Mouse (Mus musculus): ENCODE measurements around the gene Cacng7.
A peak's percentile ranks its signal among the peaks of the same experiment; 100 is the strongest.

The Cacng7 gene

DNA sequence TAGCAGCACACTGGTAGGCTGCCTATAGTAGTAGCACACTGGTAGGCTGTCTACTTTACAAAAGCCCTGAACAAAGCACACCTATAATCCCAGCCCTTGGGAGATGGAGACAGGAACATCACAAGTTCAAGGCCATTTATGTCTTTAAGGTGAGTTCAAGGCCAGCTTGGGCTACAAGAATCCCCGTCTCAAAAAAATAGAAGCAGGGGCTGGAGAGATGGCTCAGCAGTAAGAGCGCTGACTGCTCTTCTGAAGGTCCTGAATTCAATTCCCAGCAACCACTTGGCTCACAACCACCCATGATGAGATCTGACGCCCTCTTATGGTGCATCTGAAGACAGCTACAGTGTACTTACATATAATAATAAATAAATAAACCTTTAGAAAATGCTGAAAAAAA lies 12.5 kb downstream of the Cacng7 start:
- DNase-seq (ENCODE audit: extremely low read depth, low read depth), result no peak

DNA sequence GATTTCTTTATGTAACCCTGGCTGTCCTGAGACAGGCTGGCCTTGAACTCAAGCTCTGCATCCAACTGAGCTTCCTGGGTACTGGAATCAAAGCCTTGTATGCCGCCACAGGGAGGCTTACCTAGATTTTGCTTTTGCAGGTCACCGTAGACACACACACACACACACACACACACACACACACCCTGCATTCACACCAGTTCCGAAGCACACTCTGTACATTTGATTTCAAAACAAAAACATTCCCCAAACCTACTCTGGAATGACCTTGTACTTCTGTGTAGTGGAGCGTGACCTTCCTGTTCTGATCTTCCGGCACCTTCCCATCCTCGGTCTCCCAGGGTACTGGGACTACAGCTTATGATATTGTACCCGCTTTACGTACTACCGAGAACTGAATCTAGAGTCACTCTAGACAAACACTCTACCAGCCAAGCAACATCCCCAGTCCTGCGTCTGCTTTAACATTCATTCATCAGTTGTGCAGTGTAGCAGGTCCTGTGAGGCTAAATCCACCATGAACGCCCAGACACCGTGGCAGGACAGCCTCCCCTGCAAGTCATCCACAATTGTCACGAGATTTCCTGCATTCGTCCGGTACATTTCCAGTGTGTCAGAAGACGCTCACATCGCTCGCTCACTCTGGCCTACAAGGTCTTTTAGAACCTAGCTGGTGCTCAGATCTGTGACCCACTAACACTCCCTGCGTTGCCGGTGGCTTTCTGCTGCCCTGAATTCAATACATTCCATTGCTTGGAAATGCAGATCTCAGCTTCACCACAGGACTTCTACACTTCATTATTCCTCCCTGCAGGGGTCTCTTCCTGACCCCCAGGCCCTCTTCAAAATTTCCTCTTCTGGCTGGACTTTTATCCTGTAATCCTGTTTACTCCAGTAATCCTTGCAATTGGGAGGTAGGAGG lies 14.9 kb downstream of the Cacng7 start:
- no peak for DNase-seq (ENCODE audit: extremely low read depth, low read depth)

DNA sequence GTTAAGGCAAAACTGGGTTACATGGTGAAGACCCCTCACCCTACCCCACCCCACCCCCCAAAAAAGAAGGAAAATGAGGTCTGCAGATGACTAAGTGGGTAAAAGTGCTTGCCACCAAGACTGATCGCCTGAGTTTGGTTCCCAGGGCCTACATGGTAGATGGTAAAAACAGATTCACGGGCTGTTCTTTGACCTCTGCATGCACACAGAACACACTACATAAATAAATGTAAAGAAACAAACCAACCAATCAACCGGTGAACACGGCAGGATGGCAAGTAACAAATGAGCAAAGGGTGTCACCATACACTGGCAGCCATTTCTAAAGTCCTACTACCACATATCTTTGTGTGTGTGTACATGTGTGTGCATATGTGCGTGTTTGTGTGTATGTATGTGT lies 15.6 kb downstream of the Cacng7 start:
- no peak for DNase-seq (ENCODE audit: extremely low read depth, low read depth)

DNA sequence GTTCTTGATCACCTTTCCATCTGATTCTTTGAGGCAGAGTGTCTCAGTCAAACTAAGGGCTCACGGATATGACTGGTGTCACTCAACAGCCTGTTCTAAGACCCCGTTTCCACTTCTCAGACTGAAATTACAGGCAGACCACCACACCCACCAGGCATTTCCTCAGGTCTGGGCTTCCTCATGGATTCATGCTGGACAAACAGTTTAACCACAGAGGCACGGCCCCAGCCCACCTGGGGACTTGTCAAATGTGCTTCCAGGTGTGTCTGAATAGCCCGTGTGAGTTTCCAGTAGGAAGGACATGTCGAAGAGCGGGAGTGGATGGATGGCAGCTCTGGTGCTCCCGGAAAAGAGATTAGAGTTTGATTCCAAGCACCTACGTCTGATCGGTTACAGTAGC lies 17.0 kb downstream of the Cacng7 start:
- DNase-seq (ENCODE audit: extremely low read depth, low read depth), result no peak

DNA sequence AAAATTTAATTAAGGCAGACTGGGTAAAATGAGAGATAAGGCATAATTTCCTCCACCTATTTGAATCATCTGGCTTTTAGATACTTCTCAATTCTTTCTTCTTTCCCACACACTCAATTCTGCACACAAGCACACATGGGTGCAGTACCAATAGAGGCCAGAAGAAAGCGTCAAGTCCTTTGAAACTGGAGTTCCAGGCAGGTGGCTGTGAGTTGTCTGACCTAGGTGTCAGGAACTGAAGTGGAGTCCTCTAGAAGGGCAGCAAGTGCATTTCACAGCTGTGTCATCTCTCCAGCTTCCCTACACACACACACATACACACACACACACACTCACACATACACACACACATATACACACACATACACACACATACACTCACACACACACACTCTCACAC lies 18.8 kb downstream of the Cacng7 start:
- DNase-seq (ENCODE audit: extremely low read depth, low read depth), result no peak

DNA sequence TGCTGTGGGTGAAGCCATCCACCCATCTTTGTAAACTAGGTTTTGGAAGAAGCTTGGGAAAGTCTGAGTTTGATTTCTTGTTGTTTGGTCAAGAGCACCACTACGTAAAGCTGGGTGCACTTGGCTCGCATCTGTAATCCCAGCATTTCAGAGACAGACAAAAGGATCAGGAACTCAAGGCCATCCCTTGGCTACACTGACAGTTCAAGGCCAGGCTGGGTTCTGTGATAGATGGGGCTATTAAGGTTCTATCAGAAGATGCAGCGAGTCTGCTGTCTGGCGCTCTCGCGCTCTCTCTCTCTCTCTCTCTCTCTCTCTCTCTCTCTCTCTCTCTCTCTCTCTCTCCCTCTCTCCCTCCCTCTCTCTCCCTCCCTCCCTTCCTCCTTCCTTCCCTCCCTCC lies 22.1 kb downstream of the Cacng7 start:
- no peak for DNase-seq (ENCODE audit: extremely low read depth, low read depth)

DNA sequence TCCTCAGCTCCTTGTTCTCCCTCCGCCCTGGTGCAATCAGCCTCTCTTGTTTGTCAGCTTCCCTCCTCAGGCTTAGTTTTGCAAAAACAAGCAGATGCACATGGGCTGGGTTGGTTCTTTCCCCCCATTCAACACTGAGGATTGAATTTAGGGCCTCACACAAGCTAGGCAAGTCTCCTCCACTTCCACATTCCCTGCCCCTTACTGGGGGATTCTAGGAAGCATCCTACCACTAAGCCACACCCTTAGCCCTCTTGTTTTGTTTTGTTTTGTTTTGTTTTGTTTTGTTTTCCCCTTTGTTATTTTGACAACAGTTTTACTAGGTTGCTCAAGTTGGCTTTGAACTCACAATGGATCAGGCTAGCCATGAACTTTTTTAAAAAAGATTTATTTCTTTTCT lies 27.9 kb downstream of the Cacng7 start:
- DNase-seq (ENCODE audit: extremely low read depth, low read depth), result no peak

DNA sequence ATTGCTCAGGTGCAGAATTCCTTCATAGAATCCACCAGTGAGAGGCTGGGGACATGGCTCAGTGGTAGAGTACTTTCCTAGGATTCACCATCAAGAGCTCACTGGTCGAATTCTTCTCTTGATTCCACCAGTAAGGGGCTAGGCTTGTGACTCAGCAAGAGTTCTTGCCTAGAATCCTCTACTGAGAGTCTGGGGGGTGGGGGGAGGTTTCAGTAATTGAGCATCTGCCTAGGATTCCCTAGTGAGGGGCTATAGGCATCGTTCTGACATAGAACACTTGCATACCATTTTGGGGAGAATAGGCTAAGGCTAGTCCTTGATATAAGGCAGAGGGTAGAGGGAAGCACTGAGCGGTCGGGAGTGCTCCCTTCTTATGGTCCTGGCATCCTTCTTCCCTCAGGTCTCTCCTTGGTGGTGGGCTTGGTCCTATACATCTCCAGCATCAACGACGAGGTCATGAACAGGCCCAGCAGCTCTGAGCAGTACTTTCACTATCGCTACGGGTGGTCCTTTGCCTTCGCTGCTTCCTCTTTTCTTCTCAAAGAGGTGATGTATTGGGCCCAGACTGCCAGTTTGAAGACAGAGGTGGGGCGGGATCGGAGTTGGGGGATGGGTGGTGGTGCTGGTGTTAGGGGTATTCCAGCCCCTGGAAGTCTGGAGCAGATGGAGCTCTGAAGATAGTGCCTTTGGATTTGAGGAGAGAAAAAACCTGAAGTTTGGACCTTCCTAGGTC lies 33.0 kb downstream of the Cacng7 start:
- peak; percentile 52 for DNase-seq (ENCODE audit: extremely low read depth, low read depth)

DNA sequence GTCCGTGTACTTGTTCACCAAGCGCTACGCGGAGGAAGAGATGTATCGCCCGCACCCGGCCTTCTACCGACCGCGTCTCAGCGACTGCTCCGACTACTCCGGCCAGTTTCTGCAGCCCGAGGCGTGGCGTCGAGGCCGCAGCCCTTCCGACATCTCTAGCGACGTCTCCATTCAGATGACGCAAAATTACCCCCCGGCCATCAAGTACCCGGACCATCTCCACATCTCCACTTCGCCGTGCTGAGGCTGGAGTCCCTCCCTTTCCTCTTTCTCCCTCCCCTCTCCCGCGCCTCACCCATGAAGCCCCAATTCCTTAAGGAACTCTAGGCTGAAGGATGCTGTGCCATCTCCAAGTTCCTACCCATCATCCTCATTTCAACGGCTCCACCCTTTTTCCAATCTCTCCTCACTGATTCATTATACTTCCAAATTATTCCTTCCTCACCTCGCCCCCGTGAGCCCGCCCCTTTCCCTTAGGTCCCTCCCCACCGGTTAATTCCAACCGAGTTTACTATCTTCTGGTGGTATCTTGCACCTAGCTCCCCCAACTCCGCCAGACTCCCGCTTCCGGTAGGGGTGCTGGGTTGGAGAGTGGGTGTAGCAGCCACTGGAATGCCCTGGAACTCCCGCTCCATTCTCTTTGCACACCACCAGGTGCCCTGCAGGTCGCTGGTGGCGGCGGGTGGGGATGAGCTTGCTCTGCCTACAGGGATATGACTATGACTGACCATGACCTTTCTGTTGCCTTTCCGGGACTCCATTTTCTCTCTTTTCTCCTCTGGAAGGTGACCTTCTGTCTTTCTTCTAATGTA lies 34.2 kb downstream of the Cacng7 start:
- DNase-seq (ENCODE audit: extremely low read depth, low read depth), result no peak

DNA sequence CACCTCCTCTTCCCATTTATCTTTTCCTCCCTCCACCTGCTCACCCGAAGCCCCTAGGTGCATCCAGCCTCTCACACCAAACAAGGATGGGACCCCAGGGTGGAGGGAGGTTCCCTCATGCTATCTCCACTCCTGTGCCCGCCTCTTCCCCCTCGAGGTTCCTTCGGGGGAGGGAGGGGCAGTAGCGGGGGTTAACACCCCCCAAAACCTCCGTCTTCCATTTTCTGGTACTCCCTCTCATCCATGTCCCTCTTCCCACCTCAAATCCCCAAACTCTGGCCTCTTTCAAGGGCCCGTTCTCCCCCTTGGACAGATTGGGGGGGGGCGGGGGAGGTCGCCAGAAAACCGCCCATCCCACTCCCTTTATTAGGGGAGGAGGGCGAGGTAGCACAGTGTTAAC lies 34.8 kb downstream of the Cacng7 start:
- no peak for DNase-seq (ENCODE audit: extremely low read depth, low read depth)

DNA sequence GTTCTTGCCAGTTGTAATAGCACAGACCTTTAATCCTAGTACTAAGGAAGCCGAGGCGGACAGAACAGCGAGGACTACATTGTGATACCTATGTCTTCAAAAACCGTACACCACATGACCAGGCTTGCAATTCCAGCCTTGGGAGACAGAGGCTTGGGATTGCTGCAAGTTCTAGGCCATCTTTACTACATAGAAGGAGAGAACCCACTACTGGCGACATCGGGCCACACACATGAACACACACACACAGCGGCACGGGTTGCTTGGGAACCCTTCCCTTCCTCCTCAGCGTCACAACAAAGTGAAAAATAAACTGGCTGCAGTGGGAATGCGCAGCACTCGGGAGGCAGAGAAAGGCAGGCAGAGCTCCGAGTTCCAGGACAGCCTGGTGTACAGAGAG lies 35.6 kb downstream of the Cacng7 start:
- DNase-seq (ENCODE audit: extremely low read depth, low read depth), result no peak

DNA sequence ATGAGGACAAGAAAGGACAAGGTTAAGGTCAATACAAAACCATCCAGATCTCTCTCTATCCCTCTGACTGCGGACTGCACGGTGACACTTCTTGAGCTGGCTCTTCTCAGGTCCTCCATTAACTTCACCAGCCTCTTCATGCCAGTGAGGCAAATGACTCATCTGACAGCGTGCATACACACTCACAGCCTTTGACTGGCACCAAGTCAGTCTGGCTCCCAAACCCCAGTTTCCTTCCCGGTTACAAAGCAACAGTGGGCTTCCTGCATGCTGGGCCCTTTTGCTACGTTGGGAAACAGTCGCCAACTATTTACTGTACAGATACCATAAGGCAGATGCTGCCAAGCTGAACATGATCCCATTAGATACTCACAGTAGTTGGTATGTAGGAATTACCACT lies 36.4 kb downstream of the Cacng7 start:
- no peak for DNase-seq (ENCODE audit: extremely low read depth, low read depth)

DNA sequence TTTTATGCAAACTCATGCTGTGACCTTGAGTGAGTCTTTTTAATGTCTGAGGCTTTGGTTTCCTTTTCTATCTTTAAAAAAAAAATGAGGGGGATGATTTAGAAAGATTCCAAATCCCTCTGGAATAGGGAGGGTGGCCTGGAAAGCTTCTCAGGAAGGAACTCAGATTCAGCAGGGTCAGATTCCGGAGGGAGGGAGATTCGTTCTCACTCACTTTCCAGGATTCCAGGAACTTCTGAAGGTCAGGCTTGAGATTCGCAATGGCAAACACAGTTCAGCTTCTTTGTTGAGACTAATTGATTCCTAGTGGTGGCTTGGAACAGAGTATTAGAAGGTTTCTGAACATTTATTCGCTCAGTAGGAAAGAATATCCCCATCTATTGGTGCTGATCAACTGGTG lies 37.7 kb downstream of the Cacng7 start:
- no peak for DNase-seq (ENCODE audit: extremely low read depth, low read depth)

DNA sequence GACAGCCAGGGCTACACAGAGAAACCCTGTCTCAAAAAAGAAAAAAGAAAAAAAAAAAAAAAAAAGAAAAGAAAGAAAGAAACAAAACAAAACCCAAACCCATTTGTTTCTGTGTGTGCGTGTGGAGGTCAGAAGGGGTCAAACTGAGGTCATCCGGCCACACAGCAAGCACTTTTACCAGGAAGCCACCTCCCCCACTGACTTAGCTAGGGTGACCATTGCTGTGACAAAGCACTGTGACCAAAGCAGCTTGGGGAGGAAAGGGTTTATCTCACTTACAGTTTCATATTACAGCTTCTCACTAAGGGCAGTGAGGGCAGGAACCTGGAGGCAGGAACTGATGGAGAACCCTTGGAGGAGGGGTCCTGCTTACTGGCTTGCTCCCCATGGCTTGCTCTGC lies 39.6 kb downstream of the Cacng7 start:
- DNase-seq (ENCODE audit: extremely low read depth, low read depth), result no peak

DNA sequence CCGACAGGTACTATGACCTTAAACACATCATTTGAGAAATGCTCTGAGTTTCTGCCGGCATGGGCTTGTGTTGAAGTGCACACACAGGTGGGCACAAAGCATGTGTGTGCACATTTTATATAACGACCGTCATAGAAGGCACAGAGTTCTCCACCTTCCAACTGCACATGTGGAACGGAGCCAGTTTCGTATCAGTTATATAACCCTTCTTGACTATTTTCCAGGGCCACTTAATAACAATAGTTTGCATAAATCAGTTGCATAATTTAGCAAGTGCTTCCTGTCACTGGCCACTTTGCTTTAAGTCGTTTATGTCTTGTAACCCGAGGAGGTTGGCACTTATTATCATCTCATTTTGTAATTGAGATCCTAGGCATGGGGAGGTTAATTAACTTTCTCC lies 41.0 kb downstream of the Cacng7 start:
- no peak for DNase-seq (ENCODE audit: extremely low read depth, low read depth)

DNA sequence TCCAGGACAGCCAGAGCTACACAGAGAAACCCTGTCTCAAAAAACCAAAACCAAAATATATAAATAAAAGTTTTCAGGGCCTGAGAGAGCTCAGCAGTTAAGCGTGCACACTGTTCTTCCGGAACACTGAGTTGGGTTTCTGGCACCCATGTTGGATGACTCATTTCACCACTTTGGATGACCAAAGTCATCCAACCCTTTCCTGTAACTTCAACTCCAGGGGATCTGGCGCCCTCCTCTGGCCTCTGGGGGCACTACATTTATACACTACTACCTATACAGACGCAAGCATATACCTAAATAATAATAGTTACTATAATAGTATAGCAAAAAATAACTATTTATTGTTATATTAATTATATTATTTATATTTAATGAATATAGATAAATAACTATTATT lies 44.1 kb downstream of the Cacng7 start:
- DNase-seq (ENCODE audit: extremely low read depth, low read depth), result peak; percentile 37

DNA sequence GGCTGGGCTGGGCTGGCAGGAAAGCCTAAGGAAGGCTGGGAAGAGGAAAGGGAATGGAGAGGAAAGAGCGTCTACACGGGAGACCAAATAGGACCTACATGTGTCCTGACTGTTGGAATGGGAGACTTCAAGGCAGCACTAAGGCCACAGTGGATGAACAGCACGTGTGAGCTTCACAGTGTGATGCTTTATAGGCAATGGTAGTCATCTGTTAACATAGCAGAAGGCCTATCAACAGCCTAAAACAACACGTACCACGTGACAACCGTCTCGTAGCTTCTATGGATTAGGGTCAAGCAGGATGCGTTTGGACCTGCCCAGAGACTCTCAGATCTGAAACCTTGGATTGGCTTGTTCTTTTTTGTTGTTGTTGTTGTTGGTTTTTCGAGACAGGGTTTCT lies 49.4 kb downstream of the Cacng7 start:
- no peak for DNase-seq (ENCODE audit: extremely low read depth, low read depth)

DNA sequence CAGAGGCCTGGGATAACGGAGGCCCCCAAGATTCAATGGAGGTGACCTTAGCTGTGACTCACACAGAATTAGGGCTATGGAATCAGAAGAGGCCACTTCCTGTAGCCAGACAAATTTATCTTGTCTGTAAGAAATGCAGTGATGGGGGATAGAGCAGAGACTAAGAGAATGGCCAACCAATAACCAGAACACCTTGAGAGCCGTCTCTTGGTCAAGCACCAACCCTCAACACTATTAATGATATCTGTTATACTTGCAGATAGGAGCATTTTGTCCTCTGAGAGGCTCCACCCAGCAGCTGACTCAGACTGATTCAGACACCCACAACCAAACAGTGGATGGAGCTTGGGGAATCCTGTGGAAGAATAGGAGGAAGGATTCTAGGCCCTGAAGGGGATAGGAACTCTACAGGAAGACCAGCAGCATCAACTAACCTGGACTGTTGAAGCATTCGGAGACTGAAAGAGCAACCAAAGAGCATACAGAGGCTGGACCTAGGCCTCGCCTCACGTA lies 52.1 kb downstream of the Cacng7 start:
- no peak for DNase-seq (ENCODE audit: extremely low read depth, low read depth)

DNA sequence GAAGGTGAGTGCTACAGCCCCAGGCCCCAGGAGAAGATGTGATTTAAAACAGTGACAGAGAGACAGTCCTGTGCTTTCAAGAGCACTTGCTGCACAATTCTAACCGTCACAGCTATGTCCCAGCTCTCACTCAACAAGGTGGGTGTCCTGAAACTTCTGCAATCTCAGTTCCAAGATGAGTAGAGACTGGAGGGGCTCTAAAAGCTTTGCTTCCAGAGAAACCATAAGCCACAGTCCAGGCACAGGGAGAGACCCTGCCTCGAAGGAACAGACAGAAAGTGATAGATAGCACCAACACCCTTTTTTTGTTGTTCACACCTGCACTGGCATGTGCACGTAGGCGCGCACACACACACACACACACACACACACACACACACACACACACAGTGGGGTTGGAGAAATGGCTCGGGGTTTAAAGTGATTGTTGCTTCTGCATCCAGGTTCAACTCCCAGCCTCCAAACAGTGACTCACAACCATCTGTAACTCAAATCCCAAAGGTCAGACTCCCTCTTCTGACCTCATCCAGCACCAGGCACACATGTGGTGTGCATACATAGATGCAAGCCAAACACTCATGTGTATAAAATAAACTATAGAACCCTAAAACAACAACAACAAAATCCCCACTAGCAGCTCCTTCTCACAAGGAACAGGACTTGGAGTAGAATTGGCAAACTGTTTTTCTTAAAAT lies 53.4 kb downstream of the Cacng7 start:
- DNase-seq (ENCODE audit: extremely low read depth, low read depth), result no peak

DNA sequence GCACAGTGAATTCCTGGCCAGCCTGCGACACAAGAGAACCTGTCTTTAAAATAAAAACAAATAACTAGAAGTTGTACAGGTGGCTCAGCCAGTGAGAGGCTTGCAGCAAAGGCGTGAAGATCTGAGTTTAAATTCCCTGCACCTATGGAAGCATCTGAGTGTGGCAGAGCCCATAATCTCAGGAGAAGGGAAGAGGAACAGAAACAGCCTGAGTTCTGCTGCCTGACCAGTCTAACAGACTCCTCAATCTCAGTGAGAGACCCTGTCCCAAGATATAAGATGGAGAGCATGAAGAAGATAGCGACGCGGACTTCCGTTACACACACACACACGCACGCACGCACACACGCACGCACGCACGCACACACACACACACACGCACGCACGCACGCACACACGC lies 55.0 kb downstream of the Cacng7 start:
- no peak for DNase-seq (ENCODE audit: extremely low read depth, low read depth)

DNA sequence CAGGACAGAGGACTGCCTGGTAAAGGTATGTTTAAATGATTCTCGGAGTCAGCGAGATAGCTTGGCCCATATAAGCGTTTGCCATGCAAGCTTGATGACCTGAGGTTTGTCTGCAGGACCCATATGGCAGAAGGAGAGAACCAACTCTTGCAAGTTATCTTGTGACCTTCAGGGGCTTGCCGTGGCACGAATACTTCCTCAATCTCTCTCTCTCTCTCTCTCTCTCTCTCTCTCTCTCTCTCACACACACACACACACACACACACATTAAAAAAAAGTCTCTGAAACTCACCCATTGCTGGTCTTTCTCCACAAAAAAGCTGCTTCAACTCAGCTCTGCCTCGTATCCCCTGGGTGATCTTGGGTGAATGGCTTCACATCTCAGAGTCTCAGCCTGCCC lies 56.1 kb downstream of the Cacng7 start:
- peak; percentile 33 for DNase-seq (ENCODE audit: extremely low read depth, low read depth)
